26 mouse cellular contexts compared by ENCODE assay signal in the genomic region with DNA sequence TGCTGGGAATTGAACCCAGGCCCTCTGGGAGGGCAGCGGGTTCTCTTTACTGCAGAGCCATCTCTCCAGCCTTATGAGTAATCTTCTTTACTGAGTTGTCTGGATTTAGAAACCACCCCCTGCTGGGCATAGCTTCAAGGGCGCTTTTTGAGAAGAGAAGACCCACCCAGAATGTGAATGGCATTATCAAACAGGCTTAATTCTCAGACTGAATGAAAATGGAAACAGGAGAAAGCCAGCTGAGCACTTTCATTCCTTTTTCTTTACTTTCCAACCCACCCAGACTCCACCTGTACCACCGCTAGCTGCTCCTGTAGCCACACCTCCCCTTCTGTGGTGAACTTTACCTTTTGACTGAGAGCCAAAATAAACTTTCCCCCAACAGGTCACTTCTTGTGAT. TPM values are rescaled to one million over a fixed set of nuclear protein-coding genes. Genes with fewer than 3 reads are reported as not detected.
"Had no signal": no experiment of that assay in that cellular context is flagged by ENCODE, and none has a peak within 500 bp of the region (broad histone marks: within the 10 kb centered on the region; RNA-seq: fewer than 3 reads in every experiment).

No protein-coding gene starts in this region.

- H3K27ac ChIP-seq: kidney, postnatal 0 days; left cerebral cortex, adult 2 months; liver, embryonic 13.5 days; macrophage; midbrain, embryonic 12.5 days; midbrain, embryonic 15.5 days; neural tube, embryonic 12.5 days; neural tube, embryonic 15.5 days; stomach, embryonic 15.5 days had no signal

- ATAC-seq: intestine, postnatal 0 days; lung, postnatal 0 days; midbrain, embryonic 15.5 days had no signal

- H3K9me3 ChIP-seq: liver, embryonic 13.5 days; midbrain, embryonic 12.5 days; midbrain, embryonic 15.5 days; neural tube, embryonic 12.5 days; neural tube, embryonic 15.5 days; stomach, embryonic 15.5 days had no signal

- H3K9ac ChIP-seq: liver, embryonic 13.5 days; lung, embryonic 14.5 days; midbrain, embryonic 12.5 days; midbrain, embryonic 15.5 days; neural tube, embryonic 12.5 days; neural tube, embryonic 15.5 days; stomach, embryonic 15.5 days had no signal

- H3K4me3 ChIP-seq: left cerebral cortex, adult 2 months; liver, embryonic 13.5 days; midbrain, embryonic 12.5 days; midbrain, embryonic 15.5 days; neural tube, embryonic 12.5 days; neural tube, embryonic 15.5 days; stomach, embryonic 15.5 days had no signal

- DNase-seq: kidney, postnatal 36 days; layer of hippocampus, postnatal 36 days; liver, embryonic 13.5 days; lung, embryonic 14.5 days; right cerebral cortex, adult 18-20 months; right cerebral cortex, postnatal 14 days; spleen, adult 18-20 months; thymus, adult 2 months; thymus, postnatal 14 days; thymus, postnatal 4 days had no signal

- H3K36me3 ChIP-seq: liver, embryonic 13.5 days; midbrain, embryonic 12.5 days; midbrain, embryonic 15.5 days; neural tube, embryonic 12.5 days; neural tube, embryonic 15.5 days; stomach, embryonic 15.5 days had no signal

- H3K4me1 ChIP-seq: liver, embryonic 13.5 days; midbrain, embryonic 12.5 days; midbrain, embryonic 15.5 days; neural tube, embryonic 12.5 days; neural tube, embryonic 15.5 days; stomach, embryonic 15.5 days had no signal

- H3K4me2 ChIP-seq: liver, embryonic 13.5 days; lung, embryonic 14.5 days; midbrain, embryonic 12.5 days; midbrain, embryonic 15.5 days; neural tube, embryonic 12.5 days; neural tube, embryonic 15.5 days; stomach, embryonic 15.5 days had no signal

- H3K27me3 ChIP-seq: liver, embryonic 13.5 days; midbrain, embryonic 12.5 days; midbrain, embryonic 15.5 days; neural tube, embryonic 12.5 days; neural tube, embryonic 15.5 days; stomach, embryonic 15.5 days had no signal

RNA-seq across cellular contexts. Expression of gene Zfp57, which starts 5.5 kb away (rescaled TPM):
- total RNA-seq: megakaryocyte, adult 5-6 weeks had no signal
- polyA plus RNA-seq: macrophage had no signal

RNA-seq across cellular contexts. Expression of gene H2-M5, which starts 6.1 kb away (rescaled TPM):
- total RNA-seq: megakaryocyte, adult 5-6 weeks had no signal
- polyA plus RNA-seq: intestine, postnatal 0 days; liver, embryonic 13.5 days; liver, embryonic 16.5 days; macrophage had no signal

RNA-seq across cellular contexts. Expression of gene 2410137M14Rik, which starts 14.4 kb away (rescaled TPM):
- total RNA-seq: layer of hippocampus, postnatal 36 days; left cerebral cortex, adult 2 months; left cerebral cortex, postnatal 36 days; megakaryocyte, adult 5-6 weeks had no signal
- polyA plus RNA-seq: intestine, postnatal 0 days; kidney, embryonic 14.5 days; kidney, postnatal 0 days; limb, embryonic 11.5 days; liver, embryonic 13.5 days; liver, embryonic 16.5 days; lung, embryonic 14.5 days; macrophage; neural tube, embryonic 12.5 days; neural tube, embryonic 15.5 days; stomach, embryonic 15.5 days; thymus, adult 2 months had no signal

RNA-seq across cellular contexts. Expression of gene Mog, which starts 27.8 kb away (rescaled TPM):
- total RNA-seq: megakaryocyte, adult 5-6 weeks had no signal
- polyA plus RNA-seq: intestine, postnatal 0 days; kidney, postnatal 0 days; limb, embryonic 14.5 days; liver, embryonic 13.5 days; liver, embryonic 16.5 days; macrophage; thymus, adult 2 months had no signal
